Mouse (Mus musculus): Measurements from ENCODE around the gene Tmem273.

- TF ChIP-seq CTCF (IDR thresholded peaks at IDR 0.05) = peak; percentile 59
- no peak for TF ChIP-seq EP300 (IDR thresholded peaks at IDR 0.05)
These were observed 15.4 kb downstream of the Tmem273 start for GRCm38 (mm10) chr14:32801016-32801661.
